Mouse (Mus musculus): ENCODE results near the gene Fam180a.

GRCm38 (mm10) chr6:35294964-35295363 is 31.0 kb downstream of the Fam180a start:
- no peak for TF ChIP-seq CTCF (IDR thresholded peaks at IDR 0.05; ENCODE audit: low read depth, low read length)
- TF ChIP-seq POLR2A (IDR thresholded peaks at IDR 0.05; ENCODE audit: borderline replicate concordance, low read depth, low read length), result no peak
